Mouse (Mus musculus) heart, adult 2 months (tissue): ENCODE results near the gene C2. TPM values are rescaled to one million over a fixed set of nuclear protein-coding genes. Genes with fewer than 3 reads are reported as not detected.

Experiments used
- DNase-seq, 2 experiments: peaks; one replicate each; pipeline ENCODE4 v3.0.0; 2021
- H3K27ac ChIP-seq: fragments of 200-600 bp; 2 replicates; pipeline ENCODE4 v1.8.1; 2022
- H3K27me3 ChIP-seq: fragments of 200-500 bp; 2 replicates; pipeline ENCODE4 v1.6.1; 2012; ENCODE audit warnings: mild to moderate bottlenecking, low read length, inconsistent platforms, mixed read lengths; ENCODE audit not compliant: control insufficient read depth, insufficient read depth
- H3K36me3 ChIP-seq: fragments of 200-500 bp; 2 replicates; pipeline ENCODE4 v1.6.1; 2012; ENCODE audit warnings: low read length, inconsistent platforms; ENCODE audit not compliant: control insufficient read depth, insufficient read depth
- H3K4me1 ChIP-seq: fragments of 200-500 bp; 2 replicates; pipeline ENCODE4 v1.6.1; 2011; ENCODE audit warnings: low read length; ENCODE audit not compliant: control insufficient read depth, insufficient read depth
- H3K4me3 ChIP-seq: fragments of 200-600 bp; 2 replicates; pipeline ENCODE4 v1.8.1; 2022
- H3K79me2 ChIP-seq: fragments of 200-500 bp; replicated peaks from 2 replicates; pipeline ENCODE4 v1.6.1; 2012; ENCODE audit warnings: mild to moderate bottlenecking, inconsistent platforms, low read length, moderate library complexity, mixed read lengths; ENCODE audit not compliant: control insufficient read depth, insufficient read depth
- H3K9ac ChIP-seq: fragments of 200-500 bp; 2 replicates; pipeline ENCODE4 v1.6.1; 2012; ENCODE audit warnings: low read depth, mild to moderate bottlenecking, control low read depth, inconsistent platforms, low read length, mixed read lengths
- CTCF ChIP-seq: fragments of 200-600 bp; IDR thresholded peaks from 2 replicates; pipeline ENCODE4 v1.8.1; 2022; ENCODE audit warnings: antibody characterized with exemption, mild to moderate bottlenecking, moderate library complexity
- EP300 ChIP-seq: fragments of 200-500 bp; IDR thresholded peaks from 2 replicates; pipeline ENCODE4 v1.6.1; 2011; ENCODE audit warnings: low read depth, low read length, control low read depth; ENCODE audit not compliant: insufficient read depth
- POLR2A ChIP-seq: fragments of 200-500 bp; IDR thresholded peaks from 2 replicates; pipeline ENCODE4 v1.6.1; 2011; ENCODE audit warnings: mild to moderate bottlenecking, low read depth, low read length, control low read depth; ENCODE audit not compliant: insufficient read depth
- WGBS: fragments of 180-500 bp; shearing (Covaris S2); methylation state at CpG from one replicate; pipeline ENCODE4 v1.1.7; 2018; 5-methylcytosine and 5-hydroxymethylcytosine counted together
- intact Hi-C: fragments of 180-260 bp; cut with DNase I; formaldehyde crosslinking; loops from one replicate; pipeline ENCODE4 v1.15.1; 2025
- polyA plus RNA-seq: library from polyadenylated mRNA; depleted of rRNA; stranded (reverse); fragments of >200 nt; gene quantifications from 2 replicates; pipeline ENCODE4 v1.2.3, GENCODE M21; 2012
- total RNA-seq, 2 experiments: library from RNA; stranded (reverse); gene quantifications; 2 replicates each; pipeline ENCODE4 v1.2.3; 2021

The C2 gene
- total and polyA plus RNA-seq, 3 experiments = 1.8 to 4.5 (median 3.1) TPM

- no peak for TF ChIP-seq EP300
- intact Hi-C loops = no loop called here
- no peaks in the 10 kb centered on the region for H3K79me2 ChIP-seq
- H3K9ac ChIP-seq = no peak overlapping the region
- peaks cover 3% of the 10 kb centered on the region for H3K4me1 ChIP-seq
- H3K4me3 ChIP-seq = no peak overlapping the region
- WGBS = 94% methylated on average over 7 of the region's 7 CpGs
- no peak for DNase-seq
- no peak overlapping the region for H3K27ac ChIP-seq
- no peaks in the 10 kb centered on the region for H3K27me3 ChIP-seq
- H3K36me3 ChIP-seq = no peaks in the 10 kb centered on the region
Measured at GRCm38 (mm10) chr17:34847615-34848014, 50.5 kb downstream of the C2 start.

GRCm38 (mm10) chr17:34847192-34847591 is 50.9 kb downstream of the C2 start:
- intact Hi-C loops = no loop called here
- no peaks in the 10 kb centered on the region for H3K79me2 ChIP-seq
- peaks cover 3% of the 10 kb centered on the region for H3K4me1 ChIP-seq
- DNase-seq = no peak
- no peak overlapping the region for H3K27ac ChIP-seq
- H3K27me3 ChIP-seq = no peaks in the 10 kb centered on the region
- no peak overlapping the region for H3K4me3 ChIP-seq
- H3K9ac ChIP-seq = no peak overlapping the region
- H3K36me3 ChIP-seq = no peaks in the 10 kb centered on the region
- WGBS = 92% methylated on average over 6 of the region's 6 CpGs
- no peak for TF ChIP-seq EP300
- no peak for TF ChIP-seq POLR2A
- TF ChIP-seq CTCF = no peak

- no peak for DNase-seq
- no peaks in the 10 kb centered on the region for H3K27me3 ChIP-seq
- no peaks in the 10 kb centered on the region for H3K36me3 ChIP-seq
- TF ChIP-seq EP300 = no peak
- intact Hi-C loops = no loop called here
- WGBS = 87% methylated on average over 13 of the region's 13 CpGs
- no peak overlapping the region for H3K9ac ChIP-seq
- H3K4me3 ChIP-seq = no peak overlapping the region
- H3K79me2 ChIP-seq = no peaks in the 10 kb centered on the region
- peaks cover 3% of the 10 kb centered on the region for H3K4me1 ChIP-seq
- no peak overlapping the region for H3K27ac ChIP-seq
Measured at GRCm38 (mm10) chr17:34844884-34845283, 53.2 kb downstream of the C2 start.

GRCm38 (mm10) chr17:34840736-34841307 is 57.2 kb downstream of the C2 start:
- 82% methylated on average over 6 of the region's 6 CpGs for WGBS
- Histone ChIP-seq H3K4me1 (peaks cover 3% of the 10 kb centered on the region), H3K36me3 (no peaks in the 10 kb centered on the region), H3K9ac (no peak overlapping the region), H3K79me2 (peaks cover 2% of the 10 kb centered on the region; the same call in 1 of the 2 replicates), H3K27me3 (no peaks in the 10 kb centered on the region), H3K4me3 (no peak overlapping the region), H3K27ac (no peak overlapping the region)
- no peak for TF ChIP-seq CTCF
- no peak for TF ChIP-seq EP300
- no peak for TF ChIP-seq POLR2A
- intact Hi-C loops = no loop called here
- no peak for DNase-seq

- intact Hi-C loops = loop anchor here (5.0 to 10.0 kb wide), 2 partner anchors 144 to 406 kb away; partner anchors contain the start of genes Ddx39b and Lsm2
- WGBS = 84% methylated on average over 7 of the region's 7 CpGs
Measured at GRCm38 (mm10) chr17:34838785-34839184, 59.3 kb downstream of the C2 start.

GRCm38 (mm10) chr17:34837464-34838324 is 60.4 kb downstream of the C2 start:
- Histone ChIP-seq H3K27me3 (no peaks in the 10 kb centered on the region), H3K9ac (peak overlapping the region; percentile 67), H3K36me3 (no peaks in the 10 kb centered on the region), H3K4me3 (peak overlapping the region; percentile 63), H3K79me2 (peaks cover 2% of the 10 kb centered on the region; the same call in 1 of the 2 replicates), H3K27ac (peak overlapping the region; percentile 74), H3K4me1 (peaks cover 4% of the 10 kb centered on the region)
- no peak for DNase-seq
- no peak for TF ChIP-seq POLR2A
- TF ChIP-seq CTCF = no peak
- no peak for TF ChIP-seq EP300
- intact Hi-C loops = loop anchor here (1.0 to 10.0 kb wide), 3 partner anchors 13 to 407 kb away; partner anchors contain the start of genes Ddx39b, Lsm2, Nelfe and Skiv2l
- 36% methylated on average over 43 of the region's 43 CpGs for WGBS

More at GRCm38 (mm10) chr17:34838785-34839184, 59.3 kb downstream of the C2 start:
- no peak overlapping the region for H3K4me3 ChIP-seq
- no peaks in the 10 kb centered on the region for H3K36me3 ChIP-seq
- H3K27me3 ChIP-seq = no peaks in the 10 kb centered on the region
- H3K9ac ChIP-seq = no peak overlapping the region
- no peak for TF ChIP-seq CTCF
- no peak for TF ChIP-seq POLR2A
- no peak for TF ChIP-seq EP300
- H3K27ac ChIP-seq = no peak overlapping the region
- H3K4me1 ChIP-seq = peaks cover 4% of the 10 kb centered on the region
- peaks cover 2% of the 10 kb centered on the region; the same call in 1 of the 2 replicates for H3K79me2 ChIP-seq
- no peak for DNase-seq
